Mouse (Mus musculus) cortical plate, adult 2 months (tissue): ENCODE results near the gene AB124611. TPM values are rescaled to one million over a fixed set of nuclear protein-coding genes. Genes with fewer than 3 reads are reported as not detected.

Experiments used
- H3K27ac ChIP-seq: fragments of 200-500 bp; 2 replicates; pipeline ENCODE4 v1.5.1; 2012; ENCODE audit warnings: low read length, control low read depth, inconsistent platforms; ENCODE audit not compliant: insufficient read depth
- H3K4me1 ChIP-seq: fragments of 200-500 bp; 2 replicates; pipeline ENCODE4 v1.6.1; 2011; ENCODE audit warnings: low read length; ENCODE audit not compliant: control insufficient read depth, insufficient read depth
- H3K4me3 ChIP-seq: fragments of 200-500 bp; 2 replicates; pipeline ENCODE4 v1.5.1; 2011; ENCODE audit warnings: mild to moderate bottlenecking, low read length, control low read depth; ENCODE audit not compliant: insufficient read depth
- CTCF ChIP-seq: fragments of 200-500 bp; IDR thresholded peaks from 2 replicates; pipeline ENCODE4 v1.5.1; 2011; ENCODE audit warnings: mild to moderate bottlenecking, control low read depth, low read length; ENCODE audit not compliant: insufficient read depth; ENCODE audit errors: extremely low read depth
- POLR2A ChIP-seq: fragments of 200-500 bp; IDR thresholded peaks from 2 replicates; pipeline ENCODE4 v1.6.1; 2011; ENCODE audit warnings: mild to moderate bottlenecking, low read length, control low read depth; ENCODE audit not compliant: insufficient read depth; ENCODE audit errors: extremely low read depth
- polyA plus RNA-seq: library from polyadenylated mRNA; depleted of rRNA; stranded (reverse); fragments of >200 nt; gene quantifications from 2 replicates; pipeline ENCODE4 v1.2.3, GENCODE M21; 2012

The AB124611 gene
- polyA plus RNA-seq, 1 experiment = 0.86 TPM

DNA sequence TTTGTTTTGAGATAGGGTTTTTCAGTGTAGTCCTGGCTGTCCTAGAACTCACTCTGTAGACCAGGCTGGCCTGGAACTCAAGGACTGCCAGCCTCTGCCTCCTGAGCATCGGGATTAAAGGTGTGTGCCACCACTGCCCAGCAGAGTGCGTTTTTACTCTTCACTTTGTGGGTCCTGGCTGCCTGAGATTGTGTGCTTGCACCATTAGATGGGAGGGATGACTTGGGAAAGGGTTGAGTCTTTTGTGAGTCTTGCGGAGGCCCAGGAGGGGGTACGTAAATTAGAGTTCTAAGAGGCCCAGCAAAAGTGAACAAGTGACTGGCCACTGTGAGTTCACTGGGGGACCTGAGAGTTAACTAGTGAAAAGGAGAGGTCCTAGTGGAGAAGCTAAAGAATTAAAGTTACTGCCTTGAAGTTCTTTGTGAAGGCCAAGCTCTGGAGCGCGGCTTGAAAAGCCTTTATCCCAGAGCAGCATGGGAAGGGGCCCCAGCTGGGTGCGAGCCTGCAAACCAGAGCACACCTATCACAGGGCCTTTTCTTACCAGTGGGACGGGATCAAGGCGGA lies 19.5 kb downstream of the AB124611 start:
- H3K4me3 ChIP-seq = peak overlapping the region; percentile 51
- H3K4me1 ChIP-seq = no peaks in the 10 kb centered on the region
- TF ChIP-seq POLR2A (no peak), CTCF (no peak)
- no peak overlapping the region for H3K27ac ChIP-seq

DNA sequence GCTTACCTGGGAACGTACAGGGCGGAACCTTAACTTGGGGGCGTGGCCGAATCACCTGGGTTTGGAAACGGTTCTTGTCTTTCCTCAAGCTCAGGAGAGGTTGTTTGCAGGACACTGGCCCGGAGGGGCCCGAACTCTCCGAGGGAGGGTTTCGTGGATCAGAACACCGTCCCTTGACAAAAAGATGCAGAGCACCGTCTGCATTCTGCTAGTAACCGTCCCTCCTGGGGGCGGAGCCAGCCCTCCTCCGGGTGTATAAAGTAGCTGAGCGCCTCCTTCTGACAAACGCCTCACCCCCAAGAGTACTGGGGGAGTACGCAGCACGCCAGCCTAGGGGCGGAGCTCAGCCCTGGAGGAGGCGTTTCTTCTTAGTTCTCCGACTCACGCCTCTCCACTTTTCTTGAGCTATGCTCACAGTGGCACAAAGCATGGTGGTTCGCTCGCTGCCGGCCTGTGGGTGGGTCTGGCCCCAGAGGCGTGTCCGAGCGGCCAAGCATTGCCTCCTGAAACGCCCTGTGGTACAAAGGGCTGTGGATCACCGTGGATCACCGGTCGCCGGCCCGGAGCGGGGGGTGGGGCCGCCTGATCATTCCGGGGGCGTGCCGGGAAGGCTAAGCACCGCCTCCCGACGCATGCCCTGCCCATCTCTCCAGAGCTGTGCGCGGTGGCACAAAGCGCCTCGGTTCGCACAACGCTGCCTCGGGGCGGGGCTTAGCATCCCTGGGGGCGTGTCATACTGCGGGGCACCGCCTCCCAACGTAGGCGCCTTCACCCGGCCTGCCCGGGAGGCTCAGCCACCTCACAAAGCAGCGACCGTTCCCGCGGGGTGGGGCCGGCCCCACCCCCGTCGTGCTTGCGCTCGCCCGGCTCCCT lies 20.2 kb downstream of the AB124611 start:
- H3K27ac ChIP-seq = no peak overlapping the region
- H3K4me1 ChIP-seq = no peaks in the 10 kb centered on the region
- peak overlapping the region; percentile 60 for H3K4me3 ChIP-seq
- no peak for TF ChIP-seq CTCF
- TF ChIP-seq POLR2A = no peak

DNA sequence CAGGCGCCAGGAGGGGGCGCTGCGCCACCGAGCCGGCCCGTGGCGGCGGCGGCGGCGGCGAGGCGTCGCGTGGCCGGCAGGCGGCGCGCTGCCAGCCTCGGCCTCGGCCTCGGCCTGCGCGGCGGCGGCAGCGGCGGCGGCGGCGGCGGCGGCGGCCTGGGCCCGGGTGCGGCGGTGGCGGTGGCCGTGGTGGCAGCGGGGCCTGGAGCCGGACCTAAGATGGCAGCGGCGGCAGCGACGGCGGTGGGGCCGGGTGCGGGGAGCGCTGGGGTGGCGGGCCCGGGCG lies 20.8 kb downstream of the AB124611 start, which contains the start of gene Carm1:
Gene Carm1, plus strand, starts transcription at position 106 of the 286 bp plus-strand sequence.
- peak within 1 kb of the TSS; percentile 73; the same call in 1 of the 2 replicates for H3K27ac ChIP-seq
- H3K4me3 ChIP-seq = peak within 1 kb of the TSS; percentile 60
- TF ChIP-seq CTCF (no peak), POLR2A (no peak)
- H3K4me1 ChIP-seq = no peaks in the 10 kb centered on the region

DNA sequence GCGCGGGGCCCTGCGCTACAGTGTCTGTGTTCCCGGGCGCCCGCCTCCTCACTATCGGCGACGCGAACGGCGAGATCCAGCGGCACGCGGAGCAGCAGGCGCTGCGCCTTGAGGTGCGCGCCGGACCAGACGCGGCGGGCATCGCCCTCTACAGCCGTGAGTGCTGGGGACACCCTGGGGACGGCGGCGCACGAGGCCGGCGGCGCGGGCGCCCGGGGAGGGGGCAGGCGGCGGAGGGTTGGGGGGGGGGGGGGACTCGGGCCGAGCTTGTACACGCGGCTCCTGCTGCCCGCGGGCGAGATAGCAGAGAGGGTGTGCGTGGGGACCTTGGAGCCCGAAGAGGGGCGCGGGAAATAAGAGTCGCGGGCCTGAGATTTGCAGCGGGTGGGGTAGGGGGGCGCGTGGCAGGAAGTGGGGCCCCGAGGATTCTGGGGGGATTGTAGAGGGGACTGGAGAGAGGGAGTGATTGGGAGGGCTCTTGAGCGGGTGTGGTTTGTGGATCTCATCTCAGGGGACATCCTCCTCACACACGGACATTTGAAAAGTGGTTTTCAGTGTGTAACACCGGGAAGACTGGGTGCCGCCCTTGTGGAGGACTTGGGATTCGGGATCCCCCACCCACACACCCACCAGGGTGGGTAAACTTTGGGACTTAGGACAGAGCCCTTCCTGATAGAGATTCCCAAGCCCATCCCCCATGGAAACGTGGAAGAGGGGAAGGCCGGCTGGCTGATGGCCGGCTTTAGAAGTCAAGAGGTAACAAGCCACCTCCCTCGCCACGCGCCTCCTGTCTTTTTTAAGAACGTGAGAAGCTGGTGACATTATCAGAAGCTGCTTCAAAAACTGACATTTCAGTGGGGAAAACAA lies 21.3 kb downstream of the AB124611 start:
- Histone ChIP-seq H3K27ac (peak overlapping the region; percentile 73; the same call in 1 of the 2 replicates), H3K4me3 (peak overlapping the region; percentile 60), H3K4me1 (no peaks in the 10 kb centered on the region)
- no peak for TF ChIP-seq POLR2A
- no peak for TF ChIP-seq CTCF

DNA sequence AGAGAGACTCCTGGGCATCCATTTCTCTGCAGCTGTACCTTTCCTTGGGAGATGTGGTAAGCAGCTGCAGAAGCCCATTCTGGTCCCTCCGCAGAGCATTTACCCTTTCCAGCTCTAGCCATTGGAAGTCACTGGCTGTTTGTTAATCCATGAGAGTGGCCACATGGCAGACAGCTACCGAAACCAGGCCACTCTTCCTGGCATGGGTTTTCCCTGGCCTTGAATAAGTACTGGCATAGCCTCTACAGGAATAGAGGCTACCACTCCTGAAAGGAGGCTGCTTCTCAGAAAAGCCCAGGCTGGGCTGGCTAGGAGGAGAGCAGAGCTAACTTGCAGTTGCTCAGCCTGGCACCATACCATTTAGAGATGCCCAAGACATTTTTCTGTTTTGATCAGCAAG lies 25.1 kb downstream of the AB124611 start:
- TF ChIP-seq CTCF = no peak
- no peak for TF ChIP-seq POLR2A
- no peaks in the 10 kb centered on the region for H3K4me1 ChIP-seq
- no peak overlapping the region for H3K4me3 ChIP-seq
- no peak overlapping the region for H3K27ac ChIP-seq

DNA sequence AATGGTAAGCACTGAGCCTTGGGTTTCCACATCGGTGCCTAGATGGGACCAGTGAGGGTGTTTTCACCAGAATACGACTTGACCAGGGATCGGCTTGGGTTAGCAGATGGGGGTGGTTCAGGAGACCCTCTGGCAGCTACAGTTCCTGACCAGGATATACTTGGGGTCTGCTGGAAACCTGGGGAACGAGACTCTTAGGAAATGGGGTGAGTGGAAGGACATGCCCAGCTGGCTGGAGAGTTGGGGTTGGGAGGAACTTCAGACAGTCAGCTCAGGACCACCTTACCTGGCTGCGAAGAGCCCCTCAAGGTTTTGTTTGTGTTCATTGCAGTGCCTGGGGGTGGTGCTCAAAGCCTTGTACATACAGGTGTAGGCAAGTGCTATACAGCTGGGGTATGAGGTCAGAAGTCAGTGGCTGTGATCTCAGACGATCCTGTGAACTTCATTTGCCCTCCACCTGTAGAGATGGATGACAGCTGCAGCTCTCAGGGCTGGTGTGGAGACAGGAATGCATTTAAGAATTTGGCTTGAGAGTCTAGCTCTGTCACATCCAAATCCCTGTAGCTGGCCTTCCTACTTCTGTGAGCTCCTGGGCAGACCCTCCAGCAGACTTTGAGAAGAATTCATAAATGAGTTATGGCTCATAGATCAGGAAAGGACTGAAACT lies 27.8 kb downstream of the AB124611 start:
- Histone ChIP-seq H3K27ac (no peak overlapping the region), H3K4me3 (no peak overlapping the region), H3K4me1 (no peaks in the 10 kb centered on the region)
- TF ChIP-seq CTCF (no peak), POLR2A (no peak)

DNA sequence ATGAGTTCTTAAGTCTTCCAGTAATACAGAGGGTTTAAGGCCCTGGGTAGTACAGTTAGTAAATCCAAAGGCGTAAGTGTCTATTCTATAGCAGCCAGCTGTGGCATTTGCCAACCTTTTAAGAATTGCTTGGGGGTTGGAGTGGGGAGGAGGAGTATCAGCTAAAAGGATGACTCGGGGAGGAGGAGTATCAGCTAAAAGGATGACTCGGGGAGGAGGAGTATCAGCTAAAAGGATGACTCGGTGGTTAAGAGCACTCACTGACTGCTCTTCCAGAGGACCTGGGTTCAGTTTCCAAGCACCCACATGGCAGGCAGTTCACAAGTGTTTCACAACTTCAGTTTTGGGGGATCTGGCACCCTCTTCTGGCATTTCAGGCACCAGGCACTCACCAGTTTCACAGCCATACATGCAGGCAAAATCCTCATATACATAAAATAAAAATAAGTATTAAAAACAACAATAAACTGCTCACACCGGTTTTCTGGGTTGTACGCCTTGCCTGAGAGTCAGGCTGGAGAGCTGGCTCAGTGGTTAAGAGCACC lies 29.3 kb downstream of the AB124611 start:
- H3K4me3 ChIP-seq = no peak overlapping the region
- no peak overlapping the region for H3K27ac ChIP-seq
- H3K4me1 ChIP-seq = no peaks in the 10 kb centered on the region
- no peak for TF ChIP-seq CTCF
- no peak for TF ChIP-seq POLR2A

DNA sequence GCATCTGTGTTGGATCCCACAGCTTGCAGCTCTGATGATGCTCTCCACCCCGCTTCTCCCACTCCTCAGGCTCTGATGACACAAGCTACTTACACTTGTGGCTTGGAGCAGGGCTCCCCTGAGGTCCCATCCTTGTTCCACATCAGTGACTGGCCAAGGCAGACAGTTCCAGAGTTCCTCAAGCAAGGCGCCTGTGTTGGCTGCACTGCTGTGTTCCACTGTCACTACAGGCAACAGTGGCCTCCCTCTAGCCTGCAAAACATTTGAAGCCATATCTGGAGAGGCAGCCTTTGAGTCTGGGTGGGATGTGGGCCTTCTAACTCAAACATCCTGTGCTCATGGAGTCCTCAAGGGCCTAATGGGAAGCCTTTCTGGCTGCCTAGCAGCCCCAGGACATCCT lies 31.0 kb downstream of the AB124611 start:
- TF ChIP-seq POLR2A = no peak
- TF ChIP-seq CTCF = no peak
- no peak overlapping the region for H3K27ac ChIP-seq
- no peaks in the 10 kb centered on the region; the same call in 1 of the 2 replicates for H3K4me1 ChIP-seq
- no peak overlapping the region for H3K4me3 ChIP-seq

DNA sequence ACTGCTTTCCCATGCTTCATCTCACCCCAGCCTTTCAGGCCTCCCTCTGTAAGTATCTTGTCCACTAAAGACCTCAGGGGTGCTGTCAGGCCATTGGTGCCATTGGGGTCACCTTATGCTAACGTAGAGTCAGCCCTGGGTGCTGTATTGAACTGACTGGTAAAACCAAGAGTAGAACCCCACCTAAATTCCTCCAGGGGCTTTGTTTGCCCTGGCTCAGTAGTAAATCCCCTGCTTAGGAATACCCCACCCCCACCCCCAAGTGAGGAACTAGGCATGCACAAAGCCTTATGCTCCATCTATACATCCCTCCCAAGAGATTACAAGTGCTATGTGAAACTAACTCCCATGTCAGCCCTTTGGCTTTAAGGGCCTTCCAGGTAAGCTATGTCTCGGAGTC lies 31.6 kb downstream of the AB124611 start:
- Histone ChIP-seq H3K27ac (no peak overlapping the region), H3K4me3 (no peak overlapping the region), H3K4me1 (no peaks in the 10 kb centered on the region; the same call in 1 of the 2 replicates)
- TF ChIP-seq CTCF = no peak
- no peak for TF ChIP-seq POLR2A
